Mouse (Mus musculus): ENCODE measurements around the gene Pld6. TPM values are rescaled to one million over a fixed set of nuclear protein-coding genes. Genes with fewer than 3 reads are reported as not detected.

Pld6 gene
- polyA plus RNA-seq, 1 experiment from 2014 or later = 4.0 TPM

- Histone ChIP-seq H3K27me3 (replicated peaks; ENCODE audit: control insufficient read depth, insufficient read depth, low read length) (no peaks in the 10 kb centered on the region), H3K9ac (ENCODE audit: low read depth, low read length) (no peak overlapping the region), H3K27ac (ENCODE audit: low read length) (no peak overlapping the region), H3K4me3 (ENCODE audit: low read length) (no peak overlapping the region), H3K9me3 (ENCODE audit: control insufficient read depth, low read length) (no peaks in the 10 kb centered on the region), H3K4me1 (ENCODE audit: control insufficient read depth, insufficient read depth, low read length) (no peaks in the 10 kb centered on the region), H3K36me3 (ENCODE audit: control insufficient read depth, insufficient read depth, low read length) (peaks cover 19% of the 10 kb centered on the region), H3K4me2 (ENCODE audit: low read depth, low read length) (no peak overlapping the region)
- ATAC-seq = 0 out of 2 replicates have a peak, but pooled peaks have one; percentile 62
- 56% methylated on average over 9 of the region's 9 CpGs for WGBS
Observed at GRCm38 (mm10) chr11:59778181-59778873, 9.1 kb downstream of the Pld6 start.

GRCm38 (mm10) chr11:59777259-59777658 is 10.2 kb downstream of the Pld6 start:
- 87% methylated on average over 5 of the region's 5 CpGs for WGBS
- no peak for ATAC-seq
- H3K36me3 ChIP-seq (ENCODE audit: control insufficient read depth, insufficient read depth, low read length) = peaks cover 22% of the 10 kb centered on the region

GRCm38 (mm10) chr11:59775435-59776148 is 11.9 kb downstream of the Pld6 start:
- no peak for ATAC-seq
- Histone ChIP-seq H3K27ac (ENCODE audit: low read length) (no peak overlapping the region), H3K9me3 (ENCODE audit: control insufficient read depth, low read length) (no peaks in the 10 kb centered on the region), H3K36me3 (ENCODE audit: control insufficient read depth, insufficient read depth, low read length) (peaks cover 29% of the 10 kb centered on the region), H3K27me3 (replicated peaks; ENCODE audit: control insufficient read depth, insufficient read depth, low read length) (no peaks in the 10 kb centered on the region), H3K4me3 (ENCODE audit: low read length) (no peak overlapping the region), H3K4me1 (ENCODE audit: control insufficient read depth, insufficient read depth, low read length) (no peaks in the 10 kb centered on the region), H3K9ac (ENCODE audit: low read depth, low read length) (no peak overlapping the region), H3K4me2 (ENCODE audit: low read depth, low read length) (no peak overlapping the region)
- 88% methylated on average over 13 of the region's 13 CpGs for WGBS

More at GRCm38 (mm10) chr11:59777259-59777658, 10.2 kb downstream of the Pld6 start:
- Histone ChIP-seq H3K27me3 (replicated peaks; ENCODE audit: control insufficient read depth, insufficient read depth, low read length) (no peaks in the 10 kb centered on the region), H3K9me3 (ENCODE audit: control insufficient read depth, low read length) (no peaks in the 10 kb centered on the region), H3K27ac (ENCODE audit: low read length) (no peak overlapping the region), H3K4me3 (ENCODE audit: low read length) (no peak overlapping the region), H3K9ac (ENCODE audit: low read depth, low read length) (no peak overlapping the region), H3K4me2 (ENCODE audit: low read depth, low read length) (no peak overlapping the region), H3K4me1 (ENCODE audit: control insufficient read depth, insufficient read depth, low read length) (no peaks in the 10 kb centered on the region)

GRCm38 (mm10) chr11:59774522-59774921 is 12.9 kb downstream of the Pld6 start:
- H3K4me1 ChIP-seq (ENCODE audit: control insufficient read depth, insufficient read depth, low read length) = no peaks in the 10 kb centered on the region
- H3K9ac ChIP-seq (ENCODE audit: low read depth, low read length) = no peak overlapping the region
- ATAC-seq = no peak
- WGBS = 76% methylated on average over 4 of the region's 4 CpGs
- peaks cover 29% of the 10 kb centered on the region for H3K36me3 ChIP-seq (ENCODE audit: control insufficient read depth, insufficient read depth, low read length)
- no peak overlapping the region for H3K4me3 ChIP-seq (ENCODE audit: low read length)
- no peak overlapping the region for H3K27ac ChIP-seq (ENCODE audit: low read length)
- no peaks in the 10 kb centered on the region for H3K27me3 ChIP-seq (replicated peaks; ENCODE audit: control insufficient read depth, insufficient read depth, low read length)
- H3K9me3 ChIP-seq (ENCODE audit: control insufficient read depth, low read length) = no peaks in the 10 kb centered on the region
- no peak overlapping the region for H3K4me2 ChIP-seq (ENCODE audit: low read depth, low read length)

GRCm38 (mm10) chr11:59772902-59773301 is 14.5 kb downstream of the Pld6 start:
- H3K4me3 ChIP-seq (ENCODE audit: low read length) = no peak overlapping the region
- no peaks in the 10 kb centered on the region for H3K4me1 ChIP-seq (ENCODE audit: control insufficient read depth, insufficient read depth, low read length)
- ATAC-seq = no peak
- no peaks in the 10 kb centered on the region for H3K9me3 ChIP-seq (ENCODE audit: control insufficient read depth, low read length)
- H3K36me3 ChIP-seq (ENCODE audit: control insufficient read depth, insufficient read depth, low read length) = peaks cover 33% of the 10 kb centered on the region
- H3K4me2 ChIP-seq (ENCODE audit: low read depth, low read length) = no peak overlapping the region
- 88% methylated on average over 4 of the region's 4 CpGs for WGBS
- H3K9ac ChIP-seq (ENCODE audit: low read depth, low read length) = no peak overlapping the region
- H3K27ac ChIP-seq (ENCODE audit: low read length) = no peak overlapping the region
- H3K27me3 ChIP-seq (replicated peaks; ENCODE audit: control insufficient read depth, insufficient read depth, low read length) = no peaks in the 10 kb centered on the region

GRCm38 (mm10) chr11:59772291-59772690 is 15.2 kb downstream of the Pld6 start:
- H3K9me3 ChIP-seq (ENCODE audit: control insufficient read depth, low read length) = no peaks in the 10 kb centered on the region
- H3K4me3 ChIP-seq (ENCODE audit: low read length) = no peak overlapping the region
- WGBS = 90% methylated on average over 2 of the region's 2 CpGs
- no peak for ATAC-seq
- no peaks in the 10 kb centered on the region for H3K4me1 ChIP-seq (ENCODE audit: control insufficient read depth, insufficient read depth, low read length)
- H3K9ac ChIP-seq (ENCODE audit: low read depth, low read length) = no peak overlapping the region
- H3K4me2 ChIP-seq (ENCODE audit: low read depth, low read length) = no peak overlapping the region
- no peaks in the 10 kb centered on the region for H3K27me3 ChIP-seq (replicated peaks; ENCODE audit: control insufficient read depth, insufficient read depth, low read length)
- H3K27ac ChIP-seq (ENCODE audit: low read length) = no peak overlapping the region
- H3K36me3 ChIP-seq (ENCODE audit: control insufficient read depth, insufficient read depth, low read length) = peaks cover 32% of the 10 kb centered on the region

GRCm38 (mm10) chr11:59770753-59771152 is 16.7 kb downstream of the Pld6 start:
- ATAC-seq = no peak
- Histone ChIP-seq H3K36me3 (ENCODE audit: control insufficient read depth, insufficient read depth, low read length) (peaks cover 27% of the 10 kb centered on the region), H3K4me1 (ENCODE audit: control insufficient read depth, insufficient read depth, low read length) (no peaks in the 10 kb centered on the region), H3K9me3 (ENCODE audit: control insufficient read depth, low read length) (no peaks in the 10 kb centered on the region), H3K27me3 (replicated peaks; ENCODE audit: control insufficient read depth, insufficient read depth, low read length) (no peaks in the 10 kb centered on the region), H3K4me2 (ENCODE audit: low read depth, low read length) (no peak overlapping the region), H3K9ac (ENCODE audit: low read depth, low read length) (no peak overlapping the region), H3K4me3 (ENCODE audit: low read length) (no peak overlapping the region), H3K27ac (ENCODE audit: low read length) (no peak overlapping the region)
- WGBS = 84% methylated on average over 7 of the region's 7 CpGs

- 88% methylated on average over 6 of the region's 6 CpGs for WGBS
- Histone ChIP-seq H3K4me1 (ENCODE audit: control insufficient read depth, insufficient read depth, low read length) (no peaks in the 10 kb centered on the region), H3K9ac (ENCODE audit: low read depth, low read length) (no peak overlapping the region), H3K4me2 (ENCODE audit: low read depth, low read length) (no peak overlapping the region), H3K9me3 (ENCODE audit: control insufficient read depth, low read length) (no peaks in the 10 kb centered on the region), H3K36me3 (ENCODE audit: control insufficient read depth, insufficient read depth, low read length) (peaks cover 22% of the 10 kb centered on the region; the same call in 1 of the 2 replicates), H3K27ac (ENCODE audit: low read length) (no peak overlapping the region), H3K4me3 (ENCODE audit: low read length) (no peak overlapping the region), H3K27me3 (replicated peaks; ENCODE audit: control insufficient read depth, insufficient read depth, low read length) (no peaks in the 10 kb centered on the region)
- no peak for ATAC-seq
Observed at GRCm38 (mm10) chr11:59769738-59770137, 17.7 kb downstream of the Pld6 start.

GRCm38 (mm10) chr11:59769307-59769706 is 18.1 kb downstream of the Pld6 start:
- H3K9ac ChIP-seq (ENCODE audit: low read depth, low read length) = no peak overlapping the region
- no peaks in the 10 kb centered on the region for H3K9me3 ChIP-seq (ENCODE audit: control insufficient read depth, low read length)
- WGBS = 89% methylated on average over 2 of the region's 2 CpGs
- no peak overlapping the region for H3K4me2 ChIP-seq (ENCODE audit: low read depth, low read length)
- peaks cover 24% of the 10 kb centered on the region for H3K36me3 ChIP-seq (ENCODE audit: control insufficient read depth, insufficient read depth, low read length)
- no peak overlapping the region for H3K4me3 ChIP-seq (ENCODE audit: low read length)
- ATAC-seq = no peak
- no peaks in the 10 kb centered on the region for H3K27me3 ChIP-seq (replicated peaks; ENCODE audit: control insufficient read depth, insufficient read depth, low read length)
- no peak overlapping the region for H3K27ac ChIP-seq (ENCODE audit: low read length)
- H3K4me1 ChIP-seq (ENCODE audit: control insufficient read depth, insufficient read depth, low read length) = no peaks in the 10 kb centered on the region
